Mouse (Mus musculus): Measurements from ENCODE around the gene Bax.

DNA sequence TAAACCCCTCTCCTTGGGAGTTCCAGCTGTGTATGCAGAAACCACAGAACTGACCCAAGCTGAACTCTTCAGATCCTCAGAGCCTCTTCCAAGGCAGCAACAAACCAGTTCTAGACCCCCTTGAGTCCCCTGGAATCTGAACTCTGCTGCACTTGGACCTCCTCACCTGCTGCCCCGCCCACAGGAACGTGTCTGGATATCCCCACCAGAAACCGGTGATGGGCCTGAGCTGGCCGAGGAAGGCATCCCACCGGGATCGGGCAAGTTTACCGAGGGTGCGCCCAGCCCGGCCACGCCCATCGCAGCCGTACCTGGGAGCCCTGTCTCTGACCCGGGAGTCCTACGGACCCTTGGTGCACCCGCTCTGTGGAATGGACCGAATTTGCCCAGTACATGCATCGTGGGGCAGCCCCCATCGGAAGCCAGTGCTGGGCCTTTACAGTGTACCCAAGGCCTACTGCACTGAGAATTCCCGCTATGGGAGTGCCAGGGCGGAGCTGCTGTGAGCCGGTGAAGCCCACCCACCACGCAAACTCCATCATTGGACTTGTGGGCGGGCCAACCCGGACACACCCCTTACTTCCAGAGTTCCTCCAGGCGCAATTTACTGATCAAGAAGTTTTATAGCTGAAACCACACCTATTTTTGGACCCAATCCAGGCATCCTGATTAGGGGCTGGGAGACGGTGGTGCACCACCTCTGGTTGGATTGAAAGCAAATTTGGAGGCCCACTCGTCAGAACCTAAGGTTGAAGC is 46.7 kb downstream of the Bax start:
- TF ChIP-seq CTCF (IDR thresholded peaks at IDR 0.05; ENCODE audit: low read depth) (no peak), EP300 (IDR thresholded peaks at IDR 0.05; ENCODE audit: low read depth) (no peak)
